Mouse (Mus musculus): ENCODE measurements around the gene Phf21a. TPM values are rescaled to one million over a fixed set of nuclear protein-coding genes. Genes with fewer than 3 reads are reported as not detected.
"Not testable (repeated sequence)": the region's sequence is repeated elsewhere in the genome, so short reads cannot be mapped to it uniquely, and the experiment has no call there.

Gene Phf21a
- polyA plus RNA-seq, 1 experiment from 2014 or later: 43.7 TPM

- no peak overlapping the region for H3K9ac ChIP-seq
- no peaks in the 10 kb centered on the region for H3K36me3 ChIP-seq (ENCODE audit: poor library complexity, severe bottlenecking)
- ATAC-seq: no peak
Observed at GRCm38 (mm10) chr2:92085721-92086120, 7.2 kb upstream of the Phf21a start.

GRCm38 (mm10) chr2:92087065-92087464 is 5.9 kb upstream of the Phf21a start:
- H3K36me3 ChIP-seq (ENCODE audit: poor library complexity, severe bottlenecking): no peaks in the 10 kb centered on the region
- H3K9me3 ChIP-seq (replicated peaks): no peaks in the 10 kb centered on the region
- no peaks in the 10 kb centered on the region for H3K4me1 ChIP-seq
- H3K27ac ChIP-seq: no peak overlapping the region
- no peak overlapping the region for H3K4me2 ChIP-seq
- 79% methylated on average over 4 of the region's 4 CpGs for WGBS
- no peaks in the 10 kb centered on the region for H3K27me3 ChIP-seq
- no peak overlapping the region for H3K9ac ChIP-seq
- H3K4me3 ChIP-seq: no peak overlapping the region
- ATAC-seq: no peak

More at GRCm38 (mm10) chr2:92085721-92086120, 7.2 kb upstream of the Phf21a start:
- Histone ChIP-seq H3K4me3 (no peak overlapping the region), H3K27ac (no peak overlapping the region), H3K4me2 (no peak overlapping the region), H3K4me1 (no peaks in the 10 kb centered on the region), H3K9me3 (replicated peaks) (no peaks in the 10 kb centered on the region), H3K27me3 (no peaks in the 10 kb centered on the region)
- WGBS: 89% methylated on average over 1 of the region's 1 CpGs

GRCm38 (mm10) chr2:92089782-92090181 is 3.1 kb upstream of the Phf21a start:
- H3K9me3 ChIP-seq (replicated peaks): no peaks in the 10 kb centered on the region
- H3K27ac ChIP-seq: no peak overlapping the region
- no peaks in the 10 kb centered on the region for H3K36me3 ChIP-seq (ENCODE audit: poor library complexity, severe bottlenecking)
- H3K27me3 ChIP-seq: no peaks in the 10 kb centered on the region
- no peak for ATAC-seq
- H3K4me2 ChIP-seq: no peak overlapping the region
- 89% methylated on average over 4 of the region's 4 CpGs for WGBS
- no peaks in the 10 kb centered on the region for H3K4me1 ChIP-seq
- no peak overlapping the region for H3K4me3 ChIP-seq
- H3K9ac ChIP-seq: no peak overlapping the region

- H3K27ac ChIP-seq; ATAC-seq; H3K9ac ChIP-seq; H3K4me3 ChIP-seq; H3K4me2 ChIP-seq; H3K9me3 ChIP-seq (replicated peaks); H3K4me1 ChIP-seq; H3K27me3 ChIP-seq; H3K36me3 ChIP-seq (ENCODE audit: poor library complexity, severe bottlenecking): not testable (repeated sequence)
- 79% methylated on average over 2 of the region's 2 CpGs for WGBS
Observed at GRCm38 (mm10) chr2:92093503-92093902, 586 bp downstream of the Phf21a start.

- Histone ChIP-seq H3K36me3 (ENCODE audit: poor library complexity, severe bottlenecking) (no peaks in the 10 kb centered on the region), H3K4me3 (no peak overlapping the region), H3K4me2 (no peak overlapping the region), H3K9ac (no peak overlapping the region), H3K4me1 (no peaks in the 10 kb centered on the region), H3K27me3 (no peaks in the 10 kb centered on the region), H3K27ac (no peak overlapping the region), H3K9me3 (replicated peaks) (no peaks in the 10 kb centered on the region)
- WGBS: 49% methylated on average over 8 of the region's 8 CpGs
- ATAC-seq: no peak
Observed at GRCm38 (mm10) chr2:92094078-92094477, 1.2 kb downstream of the Phf21a start.

- Histone ChIP-seq H3K4me1 (no peaks in the 10 kb centered on the region), H3K9ac (no peak overlapping the region)
- WGBS: 79% methylated on average over 6 of the region's 6 CpGs
Observed at GRCm38 (mm10) chr2:92100768-92101167, 7.9 kb downstream of the Phf21a start.

GRCm38 (mm10) chr2:92124523-92124922 is 31.6 kb downstream of the Phf21a start:
- Histone ChIP-seq H3K36me3 (ENCODE audit: poor library complexity, severe bottlenecking) (no peaks in the 10 kb centered on the region), H3K4me2 (no peak overlapping the region), H3K4me3 (no peak overlapping the region), H3K27ac (no peak overlapping the region), H3K9ac (no peak overlapping the region), H3K9me3 (replicated peaks) (no peaks in the 10 kb centered on the region), H3K4me1 (no peaks in the 10 kb centered on the region), H3K27me3 (no peaks in the 10 kb centered on the region)
- 78% methylated on average over 5 of the region's 5 CpGs for WGBS
- no peak for ATAC-seq

More at GRCm38 (mm10) chr2:92100768-92101167, 7.9 kb downstream of the Phf21a start:
- Histone ChIP-seq H3K4me2 (no peak overlapping the region), H3K36me3 (ENCODE audit: poor library complexity, severe bottlenecking) (no peaks in the 10 kb centered on the region), H3K9me3 (replicated peaks) (peaks cover 5% of the 10 kb centered on the region; the same call in 1 of the 2 replicates), H3K27me3 (no peaks in the 10 kb centered on the region), H3K4me3 (no peak overlapping the region), H3K27ac (no peak overlapping the region)
- no peak for ATAC-seq

GRCm38 (mm10) chr2:92125330-92125729 is 32.4 kb downstream of the Phf21a start:
- Histone ChIP-seq H3K27ac (no peak overlapping the region), H3K36me3 (ENCODE audit: poor library complexity, severe bottlenecking) (no peaks in the 10 kb centered on the region), H3K4me3 (no peak overlapping the region), H3K4me1 (no peaks in the 10 kb centered on the region), H3K9ac (no peak overlapping the region), H3K9me3 (replicated peaks) (no peaks in the 10 kb centered on the region), H3K27me3 (no peaks in the 10 kb centered on the region), H3K4me2 (no peak overlapping the region)
- 97% methylated on average over 8 of the region's 8 CpGs for WGBS
- no peak for ATAC-seq

GRCm38 (mm10) chr2:92130071-92130470 is 37.2 kb downstream of the Phf21a start:
- H3K4me3 ChIP-seq: no peak overlapping the region
- H3K27ac ChIP-seq: no peak overlapping the region
- no peaks in the 10 kb centered on the region for H3K36me3 ChIP-seq (ENCODE audit: poor library complexity, severe bottlenecking)
- WGBS: 96% methylated on average over 7 of the region's 7 CpGs
- H3K9me3 ChIP-seq (replicated peaks): no peaks in the 10 kb centered on the region
- H3K27me3 ChIP-seq: no peaks in the 10 kb centered on the region
- no peaks in the 10 kb centered on the region for H3K4me1 ChIP-seq
- ATAC-seq: no peak
- H3K9ac ChIP-seq: no peak overlapping the region
- H3K4me2 ChIP-seq: no peak overlapping the region

GRCm38 (mm10) chr2:92138736-92139135 is 45.8 kb downstream of the Phf21a start:
- Histone ChIP-seq H3K4me3 (no peak overlapping the region), H3K4me2 (no peak overlapping the region), H3K9me3 (replicated peaks) (no peaks in the 10 kb centered on the region), H3K27ac (no peak overlapping the region), H3K36me3 (ENCODE audit: poor library complexity, severe bottlenecking) (no peaks in the 10 kb centered on the region), H3K27me3 (no peaks in the 10 kb centered on the region), H3K4me1 (peaks cover 13% of the 10 kb centered on the region), H3K9ac (no peak overlapping the region)
- ATAC-seq: no peak

- H3K9me3 ChIP-seq (replicated peaks): no peaks in the 10 kb centered on the region
- H3K4me2 ChIP-seq: no peak overlapping the region
- H3K4me3 ChIP-seq: no peak overlapping the region
- no peak for ATAC-seq
- H3K4me1 ChIP-seq: peaks cover 13% of the 10 kb centered on the region
- H3K27me3 ChIP-seq: no peaks in the 10 kb centered on the region
- no peak overlapping the region for H3K9ac ChIP-seq
- no peak overlapping the region for H3K27ac ChIP-seq
- no peaks in the 10 kb centered on the region for H3K36me3 ChIP-seq (ENCODE audit: poor library complexity, severe bottlenecking)
Observed at GRCm38 (mm10) chr2:92139365-92139764, 46.4 kb downstream of the Phf21a start.

GRCm38 (mm10) chr2:92140383-92140782 is 47.5 kb downstream of the Phf21a start:
- Histone ChIP-seq H3K4me1 (peaks cover 13% of the 10 kb centered on the region), H3K4me2 (peak overlapping the region; percentile 41; the same call in 1 of the 2 replicates), H3K27ac (no peak overlapping the region), H3K4me3 (no peak overlapping the region), H3K27me3 (no peaks in the 10 kb centered on the region), H3K9me3 (replicated peaks) (no peaks in the 10 kb centered on the region), H3K9ac (no peak overlapping the region), H3K36me3 (ENCODE audit: poor library complexity, severe bottlenecking) (no peaks in the 10 kb centered on the region)
- no peak for ATAC-seq
- 7% methylated on average over 7 of the region's 7 CpGs for WGBS

- 14% methylated on average over 11 of the region's 11 CpGs for WGBS
- H3K4me2 ChIP-seq: peak overlapping the region; percentile 41
- no peaks in the 10 kb centered on the region for H3K27me3 ChIP-seq
- no peaks in the 10 kb centered on the region for H3K9me3 ChIP-seq (replicated peaks)
- no peak overlapping the region for H3K4me3 ChIP-seq
- H3K9ac ChIP-seq: no peak overlapping the region
- no peak for ATAC-seq
- no peak overlapping the region for H3K27ac ChIP-seq
- H3K36me3 ChIP-seq (ENCODE audit: poor library complexity, severe bottlenecking): no peaks in the 10 kb centered on the region
- H3K4me1 ChIP-seq: peaks cover 13% of the 10 kb centered on the region
Observed at GRCm38 (mm10) chr2:92141073-92141472, 48.2 kb downstream of the Phf21a start.
